In genomic region chr15:98798903-98799302, GRCm38 (mm10) we compare ENCODE assay signal across 26 mouse cellular contexts. TPM values are rescaled to one million over a fixed set of nuclear protein-coding genes. Genes with fewer than 3 reads are reported as not detected.
DNase-seq lines count a peak whose midpoint lies in the region; ATAC-seq and TF ChIP-seq lines count a peak whose summit lies in the region.
"Had no signal": no experiment of that assay in that cellular context is flagged by ENCODE, and none has a peak within 500 bp of the region (broad histone marks: within the 10 kb centered on the region; RNA-seq: fewer than 3 reads in every experiment).

No protein-coding gene starts in this region.

- no peak overlapping the region for H3K4me3 ChIP-seq in hindbrain, embryonic 11.5 days (ENCODE audit: low read depth, low read length)
- no peak overlapping the region for H3K4me3 ChIP-seq in hindbrain, postnatal 0 days (ENCODE audit: low read length)
- H3K4me3 ChIP-seq in midbrain, embryonic 12.5 days = no peak overlapping the region
- no peak overlapping the region for H3K4me3 ChIP-seq in midbrain, embryonic 13.5 days (replicated peaks)
- H3K4me3 ChIP-seq in CH12.LX (replicated peaks in 1 of 3; ENCODE audit: low read depth in 2 of 3, low read length in 2 of 3, poor library complexity in 1 of 3) = no peak overlapping the region
- H3K4me3 ChIP-seq: embryonic facial prominence, embryonic 13.5 days; erythroblast, embryonic 14.5 days; forebrain, embryonic 13.5 days; gastrocnemius, adult 2 months; hindbrain, embryonic 15.5 days; intestine, embryonic 15.5 days had no signal

- no peak for TF ChIP-seq POLR2A in CH12.LX (IDR thresholded peaks at IDR 0.05; ENCODE audit: low read depth, low read length)

- WGBS in hindbrain, embryonic 11.5 days = 42% methylated on average over 3 of the region's 3 CpGs
- 44% methylated on average over 3 of the region's 3 CpGs for WGBS in hindbrain, postnatal 0 days
- 48% methylated on average over 3 of the region's 3 CpGs for WGBS in midbrain, embryonic 12.5 days
- WGBS in midbrain, embryonic 13.5 days = 57% methylated on average over 3 of the region's 3 CpGs

- peak; percentile 39 for DNase-seq in hindbrain, embryonic 11.5 days (ENCODE audit: low spot score)
- DNase-seq in hindbrain, postnatal 0 days (ENCODE audit: low spot score) = no peak
- DNase-seq in CH12.LX (ENCODE audit: extremely low read depth) (no peak), MN1 (ENCODE audit: low spot score) (peak; percentile 46)

- peaks cover 16% of the 10 kb centered on the region for H3K4me1 ChIP-seq in hindbrain, embryonic 11.5 days (replicated peaks; ENCODE audit: control insufficient read depth, insufficient read depth, low read length)
- H3K4me1 ChIP-seq in hindbrain, postnatal 0 days (ENCODE audit: insufficient read depth, low read length) = no peaks in the 10 kb centered on the region
- peaks cover 33% of the 10 kb centered on the region for H3K4me1 ChIP-seq in midbrain, embryonic 12.5 days
- peaks cover 34% of the 10 kb centered on the region for H3K4me1 ChIP-seq in midbrain, embryonic 13.5 days (replicated peaks)
- peaks cover 22 to 53% of the 10 kb centered on the region in 2 experiments for H3K4me1 ChIP-seq in CH12.LX (ENCODE audit: control insufficient read depth in 1 of 2, insufficient read depth in 2 of 2)

- in situ Hi-C loops in CH12.LX (cut with MboI; ENCODE audit: low pct_ligation_motif_present, low pct_unique_long_range_greater_than_20kb, low sequenced_read_pairs) = no loop called here

- H3K27me3 ChIP-seq in hindbrain, embryonic 11.5 days (ENCODE audit: control insufficient read depth, insufficient read depth, low read length) = peaks cover 91% of the 10 kb centered on the region
- peaks cover 71% of the 10 kb centered on the region for H3K27me3 ChIP-seq in hindbrain, postnatal 0 days (ENCODE audit: insufficient read depth, low read length)
- peaks cover 100% of the 10 kb centered on the region for H3K27me3 ChIP-seq in midbrain, embryonic 12.5 days
- H3K27me3 ChIP-seq in midbrain, embryonic 13.5 days = peaks cover 97% of the 10 kb centered on the region
- H3K27me3 ChIP-seq in CH12.LX (replicated peaks) = peaks cover 54% of the 10 kb centered on the region

- no peak for TF ChIP-seq RAD21 in CH12.LX (IDR thresholded peaks at IDR 0.05; ENCODE audit: low read depth, low read length)

- TF ChIP-seq CTCF in hindbrain, postnatal 0 days (IDR thresholded peaks at IDR 0.05; ENCODE audit: low read depth) = no peak
- no peak for TF ChIP-seq CTCF in CH12.LX (conservative IDR thresholded peaks at IDR 0.05 in 1 of 2, IDR thresholded peaks at IDR 0.05 in 1 of 2; ENCODE audit: low read depth in 2 of 2, low read length in 2 of 2)

- no peaks in the 10 kb centered on the region for H3K79me2 ChIP-seq in CH12.LX (replicated peaks; ENCODE audit: control insufficient read depth, extremely low read depth, insufficient read depth, poor library complexity, severe bottlenecking)

- H3K4me2 ChIP-seq in hindbrain, embryonic 11.5 days (replicated peaks; ENCODE audit: low read depth, low read length) = no peak overlapping the region
- H3K4me2 ChIP-seq in hindbrain, postnatal 0 days (ENCODE audit: low read depth, low read length) = no peak overlapping the region
- no peak overlapping the region for H3K4me2 ChIP-seq in midbrain, embryonic 12.5 days (replicated peaks)
- H3K4me2 ChIP-seq in midbrain, embryonic 13.5 days (replicated peaks) = no peak overlapping the region
- no peak overlapping the region for H3K4me2 ChIP-seq in CH12.LX (ENCODE audit: insufficient read depth, low read depth, poor library complexity, severe bottlenecking)
- H3K4me2 ChIP-seq: embryonic facial prominence, embryonic 13.5 days; heart, embryonic 11.5 days; hindbrain, embryonic 15.5 days; intestine, embryonic 15.5 days had no signal

- no peak overlapping the region for H3K9ac ChIP-seq in hindbrain, embryonic 11.5 days (ENCODE audit: low read depth, low read length)
- H3K9ac ChIP-seq in hindbrain, postnatal 0 days (replicated peaks; ENCODE audit: low read length) = no peak overlapping the region
- no peak overlapping the region for H3K9ac ChIP-seq in midbrain, embryonic 12.5 days (replicated peaks)
- no peak overlapping the region for H3K9ac ChIP-seq in midbrain, embryonic 13.5 days (replicated peaks)
- no peak overlapping the region for H3K9ac ChIP-seq in CH12.LX (ENCODE audit: insufficient read depth, low read depth)
- H3K9ac ChIP-seq: embryonic facial prominence, embryonic 13.5 days; forebrain, embryonic 13.5 days; hindbrain, embryonic 15.5 days; intestine, embryonic 15.5 days had no signal

- dilution Hi-C loops in CH12.LX (cut with MboI; ENCODE audit: extremely low pct_ligation_motif_present, extremely low pct_unique_long_range_greater_than_20kb, low sequenced_read_pairs) = no loop called here

- H3K36me3 ChIP-seq in hindbrain, embryonic 11.5 days (ENCODE audit: control insufficient read depth, insufficient read depth, low read length) = no peaks in the 10 kb centered on the region
- H3K36me3 ChIP-seq in hindbrain, postnatal 0 days (ENCODE audit: insufficient read depth, low read length) = no peaks in the 10 kb centered on the region
- H3K36me3 ChIP-seq in midbrain, embryonic 12.5 days = no peaks in the 10 kb centered on the region
- H3K36me3 ChIP-seq in midbrain, embryonic 13.5 days = no peaks in the 10 kb centered on the region
- H3K36me3 ChIP-seq in CH12.LX (replicated peaks in 1 of 2; ENCODE audit: control insufficient read depth in 1 of 2, insufficient read depth in 1 of 2, low read length in 1 of 2) = no peaks in the 10 kb centered on the region
- H3K36me3 ChIP-seq: embryonic facial prominence, embryonic 10.5 days; embryonic facial prominence, embryonic 13.5 days; hindbrain, embryonic 15.5 days; intestine, embryonic 15.5 days had no signal

- TF ChIP-seq EP300 in CH12.LX (IDR thresholded peaks at IDR 0.05; ENCODE audit: low read length) = no peak

- no peaks in the 10 kb centered on the region for H3K9me3 ChIP-seq in hindbrain, embryonic 11.5 days (ENCODE audit: control insufficient read depth, low read length)
- no peaks in the 10 kb centered on the region for H3K9me3 ChIP-seq in hindbrain, postnatal 0 days (ENCODE audit: low read length)
- H3K9me3 ChIP-seq in midbrain, embryonic 12.5 days = no peaks in the 10 kb centered on the region
- no peaks in the 10 kb centered on the region for H3K9me3 ChIP-seq in midbrain, embryonic 13.5 days
- no peaks in the 10 kb centered on the region for H3K9me3 ChIP-seq in CH12.LX (replicated peaks; ENCODE audit: low read length)
- H3K9me3 ChIP-seq: embryonic facial prominence, embryonic 10.5 days; embryonic facial prominence, embryonic 13.5 days; forebrain, embryonic 13.5 days; hindbrain, embryonic 15.5 days; intestine, embryonic 15.5 days had no signal

- ATAC-seq in hindbrain, embryonic 11.5 days (ENCODE audit: low FRiP score) = no peak
- ATAC-seq in hindbrain, postnatal 0 days = no peak
- ATAC-seq in midbrain, embryonic 12.5 days (ENCODE audit: low FRiP score, low read depth) = no peak
- no peak for ATAC-seq in midbrain, embryonic 13.5 days
- ATAC-seq: intestine, embryonic 15.5 days had no signal

- no peak overlapping the region for H3K27ac ChIP-seq in hindbrain, embryonic 11.5 days (ENCODE audit: low read depth, low read length)
- no peak overlapping the region for H3K27ac ChIP-seq in hindbrain, postnatal 0 days
- 0 out of 2 replicates have a peak overlapping the region, but pooled peaks have one; percentile 4 for H3K27ac ChIP-seq in midbrain, embryonic 12.5 days (replicated peaks)
- no peak overlapping the region for H3K27ac ChIP-seq in midbrain, embryonic 13.5 days
- no peak overlapping the region for H3K27ac ChIP-seq in CH12.LX (ENCODE audit: insufficient read depth, low read depth)
- H3K27ac ChIP-seq: embryonic facial prominence, embryonic 13.5 days; forebrain, embryonic 13.5 days; gastrocnemius, adult 2 months; hindbrain, embryonic 15.5 days; intestine, embryonic 15.5 days had no signal

RNA-seq across cellular contexts. Expression of gene Wnt1, which starts 9.2 kb away (rescaled TPM):
- polyA plus RNA-seq in hindbrain, embryonic 11.5 days (2014; fragmentation: Nextera tagmentation; extraction: Ambion mirVana) = 8.0 and 9.5 TPM in 2 replicates
- 0.05 TPM in 1 of 2 replicates, not detected in the other for total RNA-seq in hindbrain, postnatal 0 days (2014; rRNA removed)
- 0.52 and 0.59 TPM in 2 replicates for polyA plus RNA-seq in hindbrain, postnatal 0 days (2015; fragmentation: Nextera tagmentation; extraction: Ambion mirVana)
- polyA plus RNA-seq in midbrain, embryonic 12.5 days (2016; fragmentation: Nextera tagmentation; extraction: Ambion mirVana) = 8.7 and 13.1 TPM in 2 replicates
- polyA plus RNA-seq in midbrain, embryonic 13.5 days (2015; fragmentation: Nextera tagmentation; extraction: Ambion mirVana) = 4.0 and 8.6 TPM in 2 replicates
- total RNA-seq in CH12.LX (2012; rRNA removed) (not detected in 2 replicates), CH12.LX (2014; rRNA removed) (not detected in 2 replicates)
- polyA plus RNA-seq in CH12.LX (2012; ENCODE audit: insufficient read length, low read depth) = not detected in 2 replicates
- total RNA-seq: adrenal gland, adult 2 months; adrenal gland, postnatal 14 days; adrenal gland, postnatal 4 days; ES-E14; heart, adult 8-10 months; heart, postnatal 25 days; hematopoietic stem cell, adult 5-6 weeks had no signal
- polyA plus RNA-seq: CD4-positive, CD25-positive, alpha-beta regulatory T cell, adult 4 months; cerebellum, adult 2 months; embryonic facial prominence, embryonic 13.5 days; erythroblast, embryonic 14.5 days; forebrain, embryonic 13.5 days; heart, embryonic 11.5 days; heart, embryonic 14.5 days; heart, postnatal 0 days; intestine, embryonic 15.5 days had no signal

RNA-seq across cellular contexts. Expression of gene Ddn, which starts 10.4 kb away (rescaled TPM):
- polyA plus RNA-seq in hindbrain, embryonic 11.5 days (2014; fragmentation: Nextera tagmentation; extraction: Ambion mirVana) = 0.35 and 0.60 TPM in 2 replicates
- 2.7 and 6.5 TPM in 2 replicates for total RNA-seq in hindbrain, postnatal 0 days (2014; rRNA removed)
- polyA plus RNA-seq in hindbrain, postnatal 0 days (2015; fragmentation: Nextera tagmentation; extraction: Ambion mirVana) = 0.45 and 0.64 TPM in 2 replicates
- 0.61 and 1.3 TPM in 2 replicates for polyA plus RNA-seq in midbrain, embryonic 12.5 days (2016; fragmentation: Nextera tagmentation; extraction: Ambion mirVana)
- polyA plus RNA-seq in midbrain, embryonic 13.5 days (2015; fragmentation: Nextera tagmentation; extraction: Ambion mirVana) = 0.50 and 1.2 TPM in 2 replicates
- total RNA-seq in CH12.LX (2012; rRNA removed) (0.04 TPM in 1 of 2 replicates, not detected in the other), CH12.LX (2014; rRNA removed) (not detected in 2 replicates)
- 0.08 TPM in 1 of 2 replicates, not detected in the other for polyA plus RNA-seq in CH12.LX (2012; ENCODE audit: insufficient read length, low read depth)
- total RNA-seq: adrenal gland, postnatal 14 days had no signal
- polyA plus RNA-seq: CD4-positive, CD25-positive, alpha-beta regulatory T cell, adult 4 months; embryonic facial prominence, embryonic 10.5 days; embryonic facial prominence, embryonic 13.5 days; intestine, embryonic 15.5 days had no signal

RNA-seq across cellular contexts. Expression of gene Wnt10b, which starts 21.0 kb away (rescaled TPM):
- 0.54 and 0.57 TPM in 2 replicates for polyA plus RNA-seq in hindbrain, embryonic 11.5 days (2014; fragmentation: Nextera tagmentation; extraction: Ambion mirVana)
- 1.4 and 4.5 TPM in 2 replicates for total RNA-seq in hindbrain, postnatal 0 days (2014; rRNA removed)
- polyA plus RNA-seq in hindbrain, postnatal 0 days (2015; fragmentation: Nextera tagmentation; extraction: Ambion mirVana) = 0.29 TPM in 1 of 2 replicates, not detected in the other
- polyA plus RNA-seq in midbrain, embryonic 12.5 days (2016; fragmentation: Nextera tagmentation; extraction: Ambion mirVana) = 0.14 and 0.34 TPM in 2 replicates
- 0.24 TPM in 1 of 2 replicates, not detected in the other for polyA plus RNA-seq in midbrain, embryonic 13.5 days (2015; fragmentation: Nextera tagmentation; extraction: Ambion mirVana)
- total RNA-seq in CH12.LX (2012; rRNA removed) = 19.1 and 25.4 TPM in 2 replicates
- total RNA-seq in CH12.LX (2014; rRNA removed) = 61.6 and 64.4 TPM in 2 replicates
- 56.2 and 58.0 TPM in 2 replicates for polyA plus RNA-seq in CH12.LX (2012; ENCODE audit: insufficient read length, low read depth)
- polyA plus RNA-seq: CD4-positive, CD25-positive, alpha-beta regulatory T cell, adult 4 months; erythroblast, embryonic 14.5 days; forebrain, embryonic 13.5 days; forebrain, embryonic 16.5 days; heart, embryonic 11.5 days; heart, embryonic 14.5 days; hindbrain, embryonic 15.5 days; intestine, embryonic 15.5 days had no signal

RNA-seq across cellular contexts. Expression of gene Prkag1, which starts 32.4 kb away (rescaled TPM):
- 65.9 and 70.6 TPM in 2 replicates for polyA plus RNA-seq in hindbrain, embryonic 11.5 days (2014; fragmentation: Nextera tagmentation; extraction: Ambion mirVana)
- total RNA-seq in hindbrain, postnatal 0 days (2014; rRNA removed) = 62.4 and 99.4 TPM in 2 replicates
- polyA plus RNA-seq in hindbrain, postnatal 0 days (2015; fragmentation: Nextera tagmentation; extraction: Ambion mirVana) = 61.1 and 62.3 TPM in 2 replicates
- polyA plus RNA-seq in midbrain, embryonic 12.5 days (2016; fragmentation: Nextera tagmentation; extraction: Ambion mirVana) = 83.1 and 85.9 TPM in 2 replicates
- polyA plus RNA-seq in midbrain, embryonic 13.5 days (2015; fragmentation: Nextera tagmentation; extraction: Ambion mirVana) = 83.3 and 89.9 TPM in 2 replicates
- total RNA-seq in CH12.LX (2012; rRNA removed) (49.4 and 63.2 TPM in 2 replicates), CH12.LX (2014; rRNA removed) (87.5 and 89.4 TPM in 2 replicates)
- 66.1 and 73.2 TPM in 2 replicates for polyA plus RNA-seq in CH12.LX (2012; ENCODE audit: insufficient read length, low read depth)

RNA-seq across cellular contexts. Expression of gene Arf3, which starts 35.9 kb away (rescaled TPM):
- polyA plus RNA-seq in hindbrain, embryonic 11.5 days (2014; fragmentation: Nextera tagmentation; extraction: Ambion mirVana) = 32.3 and 33.2 TPM in 2 replicates
- 127 TPM in 2 replicates for total RNA-seq in hindbrain, postnatal 0 days (2014; rRNA removed)
- polyA plus RNA-seq in hindbrain, postnatal 0 days (2015; fragmentation: Nextera tagmentation; extraction: Ambion mirVana) = 80.7 and 92.9 TPM in 2 replicates
- polyA plus RNA-seq in midbrain, embryonic 12.5 days (2016; fragmentation: Nextera tagmentation; extraction: Ambion mirVana) = 56.0 and 64.4 TPM in 2 replicates
- 57.5 and 66.0 TPM in 2 replicates for polyA plus RNA-seq in midbrain, embryonic 13.5 days (2015; fragmentation: Nextera tagmentation; extraction: Ambion mirVana)
- total RNA-seq in CH12.LX (2012; rRNA removed) = 32.5 and 33.8 TPM in 2 replicates
- total RNA-seq in CH12.LX (2014; rRNA removed) = 33.9 and 41.0 TPM in 2 replicates
- polyA plus RNA-seq in CH12.LX (2012; ENCODE audit: insufficient read length, low read depth) = 158 and 182 TPM in 2 replicates

Comparison
In these comparisons a context has a peak if more than half of its experiments do, and no peak if none do; other contexts are left out.
1. DNase-seq: peak in hindbrain, embryonic 11.5 days (single experiment) and MN1 (single experiment); none in hindbrain, postnatal 0 days (single experiment) and CH12.LX (single experiment).
2. RNA of gene Wnt10b, which starts 21.0 kb away (polyA plus RNA-seq): 56.2 to 58.0 TPM in CH12.LX; 0.54 to 0.57 TPM in hindbrain, embryonic 11.5 days, 0.14 to 0.34 TPM in midbrain, embryonic 12.5 days, 0.24 TPM in midbrain, embryonic 13.5 days and 0.29 TPM in hindbrain, postnatal 0 days; every median in the first group is over 10 times any median in the second.